Mouse (Mus musculus): ENCODE results near the gene Crtc2.
"Not testable (repeated sequence)": the region's sequence is repeated elsewhere in the genome, so short reads cannot be mapped to it uniquely, and the experiment has no call there.

Gene Crtc2

GRCm38 (mm10) chr3:90222941-90223340 lies 31.0 kb upstream of the Crtc2 start:
- Histone ChIP-seq H3K27me3 (ENCODE audit: control insufficient read depth, insufficient read depth, low read length, poor library complexity, severe bottlenecking) (no peaks in the 10 kb centered on the region), H3K36me3 (ENCODE audit: control insufficient read depth, insufficient read depth, low read length, poor library complexity, severe bottlenecking) (no peaks in the 10 kb centered on the region)
- DNase-seq (ENCODE audit: low read depth, low spot score) = no peak

GRCm38 (mm10) chr3:90224331-90224730 lies 29.6 kb upstream of the Crtc2 start:
- no peaks in the 10 kb centered on the region for H3K27me3 ChIP-seq (ENCODE audit: control insufficient read depth, insufficient read depth, low read length, poor library complexity, severe bottlenecking)
- H3K36me3 ChIP-seq (ENCODE audit: control insufficient read depth, insufficient read depth, low read length, poor library complexity, severe bottlenecking) = no peaks in the 10 kb centered on the region
- DNase-seq (ENCODE audit: low read depth, low spot score) = no peak

GRCm38 (mm10) chr3:90231075-90231474 lies 22.9 kb upstream of the Crtc2 start:
- no peaks in the 10 kb centered on the region for H3K27me3 ChIP-seq (ENCODE audit: control insufficient read depth, insufficient read depth, low read length, poor library complexity, severe bottlenecking)
- DNase-seq (ENCODE audit: low read depth, low spot score) = peak; percentile 78
- H3K36me3 ChIP-seq (ENCODE audit: control insufficient read depth, insufficient read depth, low read length, poor library complexity, severe bottlenecking) = peaks cover 12% of the 10 kb centered on the region

- H3K36me3 ChIP-seq (ENCODE audit: control insufficient read depth, insufficient read depth, low read length, poor library complexity, severe bottlenecking) = peaks cover 15% of the 10 kb centered on the region
- DNase-seq (ENCODE audit: low read depth, low spot score) = peak; percentile 94
These were observed 22.2 kb upstream of the Crtc2 start, which contains the start of gene Jtb for GRCm38 (mm10) chr3:90231507-90232333. Gene Jtb, plus strand, starts transcription at chr3:90231597.

GRCm38 (mm10) chr3:90241251-90241650 lies 12.7 kb upstream of the Crtc2 start:
- H3K36me3 ChIP-seq (ENCODE audit: control insufficient read depth, insufficient read depth, low read length, poor library complexity, severe bottlenecking) = 0 out of 2 replicates have a peak, but pooled peaks cover 2% of the 10 kb centered on the region
- DNase-seq (ENCODE audit: low read depth, low spot score) = no peak
- no peaks in the 10 kb centered on the region for H3K27me3 ChIP-seq (ENCODE audit: control insufficient read depth, insufficient read depth, low read length, poor library complexity, severe bottlenecking)

More at GRCm38 (mm10) chr3:90231507-90232333, 22.2 kb upstream of the Crtc2 start, which contains the start of gene Jtb:
- H3K27me3 ChIP-seq (ENCODE audit: control insufficient read depth, insufficient read depth, low read length, poor library complexity, severe bottlenecking) = no peaks in the 10 kb centered on the region

- no peaks in the 10 kb centered on the region for H3K36me3 ChIP-seq (ENCODE audit: control insufficient read depth, insufficient read depth, low read length, poor library complexity, severe bottlenecking)
- H3K27me3 ChIP-seq (ENCODE audit: control insufficient read depth, insufficient read depth, low read length, poor library complexity, severe bottlenecking) = no peaks in the 10 kb centered on the region
- DNase-seq (ENCODE audit: low read depth, low spot score) = no peak
These were observed 12.1 kb upstream of the Crtc2 start for GRCm38 (mm10) chr3:90241669-90242358.

GRCm38 (mm10) chr3:90242984-90243775 lies 10.8 kb upstream of the Crtc2 start, which contains the start of gene Creb3l4:
Gene Creb3l4, minus strand, starts transcription at chr3:90243512.
- Histone ChIP-seq H3K27me3 (ENCODE audit: control insufficient read depth, insufficient read depth, low read length, poor library complexity, severe bottlenecking) (no peaks in the 10 kb centered on the region), H3K36me3 (ENCODE audit: control insufficient read depth, insufficient read depth, low read length, poor library complexity, severe bottlenecking) (no peaks in the 10 kb centered on the region)
- DNase-seq (ENCODE audit: low read depth, low spot score) = no peak

GRCm38 (mm10) chr3:90245406-90245805 lies 8.6 kb upstream of the Crtc2 start:
- H3K27me3 ChIP-seq (ENCODE audit: control insufficient read depth, insufficient read depth, low read length, poor library complexity, severe bottlenecking) = no peaks in the 10 kb centered on the region
- no peak for DNase-seq (ENCODE audit: low read depth, low spot score)
- no peaks in the 10 kb centered on the region for H3K36me3 ChIP-seq (ENCODE audit: control insufficient read depth, insufficient read depth, low read length, poor library complexity, severe bottlenecking)

- no peak for DNase-seq (ENCODE audit: low read depth, low spot score)
- H3K27me3 ChIP-seq (ENCODE audit: control insufficient read depth, insufficient read depth, low read length, poor library complexity, severe bottlenecking) = no peaks in the 10 kb centered on the region
These were observed 6.4 kb upstream of the Crtc2 start for GRCm38 (mm10) chr3:90247630-90247959.

GRCm38 (mm10) chr3:90247960-90248745 lies 5.8 kb upstream of the Crtc2 start, which contains the start of gene Slc39a1:
Gene Slc39a1, plus strand, starts transcription at chr3:90248172.
- peak; percentile 90 for DNase-seq (ENCODE audit: low read depth, low spot score)
- Histone ChIP-seq H3K36me3 (ENCODE audit: control insufficient read depth, insufficient read depth, low read length, poor library complexity, severe bottlenecking) (peaks cover 2% of the 10 kb centered on the region; the same call in 1 of the 2 replicates), H3K27me3 (ENCODE audit: control insufficient read depth, insufficient read depth, low read length, poor library complexity, severe bottlenecking) (no peaks in the 10 kb centered on the region)

More at GRCm38 (mm10) chr3:90247630-90247959, 6.4 kb upstream of the Crtc2 start:
- H3K36me3 ChIP-seq (ENCODE audit: control insufficient read depth, insufficient read depth, low read length, poor library complexity, severe bottlenecking) = peaks cover 2% of the 10 kb centered on the region; the same call in 1 of the 2 replicates

- Histone ChIP-seq H3K27me3 (ENCODE audit: control insufficient read depth, insufficient read depth, low read length, poor library complexity, severe bottlenecking) (no peaks in the 10 kb centered on the region), H3K36me3 (ENCODE audit: control insufficient read depth, insufficient read depth, low read length, poor library complexity, severe bottlenecking) (peaks cover 2% of the 10 kb centered on the region; the same call in 1 of the 2 replicates)
- DNase-seq (ENCODE audit: low read depth, low spot score) = peak; percentile 29
These were observed 5.2 kb upstream of the Crtc2 start for GRCm38 (mm10) chr3:90248746-90249100.

- no peak for DNase-seq (ENCODE audit: low read depth, low spot score)
- Histone ChIP-seq H3K36me3 (ENCODE audit: control insufficient read depth, insufficient read depth, low read length, poor library complexity, severe bottlenecking) (peaks cover 2% of the 10 kb centered on the region; the same call in 1 of the 2 replicates), H3K27me3 (ENCODE audit: control insufficient read depth, insufficient read depth, low read length, poor library complexity, severe bottlenecking) (no peaks in the 10 kb centered on the region)
These were observed 3.2 kb upstream of the Crtc2 start for GRCm38 (mm10) chr3:90250791-90251190.

- H3K27me3 ChIP-seq (ENCODE audit: control insufficient read depth, insufficient read depth, low read length, poor library complexity, severe bottlenecking); H3K36me3 ChIP-seq (ENCODE audit: control insufficient read depth, insufficient read depth, low read length, poor library complexity, severe bottlenecking); DNase-seq (ENCODE audit: low read depth, low spot score): not testable (repeated sequence)
These were observed 2.2 kb upstream of the Crtc2 start for GRCm38 (mm10) chr3:90251731-90252226.

- not testable (repeated sequence) for H3K27me3 ChIP-seq (ENCODE audit: control insufficient read depth, insufficient read depth, low read length, poor library complexity, severe bottlenecking); H3K36me3 ChIP-seq (ENCODE audit: control insufficient read depth, insufficient read depth, low read length, poor library complexity, severe bottlenecking); DNase-seq (ENCODE audit: low read depth, low spot score)
These were observed 1.3 kb upstream of the Crtc2 start for GRCm38 (mm10) chr3:90252659-90253058.

Data from splenic B cell, adult 2 months (primary cell).